Mouse (Mus musculus): ENCODE results near the gene Olfr92.

Olfr92 gene

DNA sequence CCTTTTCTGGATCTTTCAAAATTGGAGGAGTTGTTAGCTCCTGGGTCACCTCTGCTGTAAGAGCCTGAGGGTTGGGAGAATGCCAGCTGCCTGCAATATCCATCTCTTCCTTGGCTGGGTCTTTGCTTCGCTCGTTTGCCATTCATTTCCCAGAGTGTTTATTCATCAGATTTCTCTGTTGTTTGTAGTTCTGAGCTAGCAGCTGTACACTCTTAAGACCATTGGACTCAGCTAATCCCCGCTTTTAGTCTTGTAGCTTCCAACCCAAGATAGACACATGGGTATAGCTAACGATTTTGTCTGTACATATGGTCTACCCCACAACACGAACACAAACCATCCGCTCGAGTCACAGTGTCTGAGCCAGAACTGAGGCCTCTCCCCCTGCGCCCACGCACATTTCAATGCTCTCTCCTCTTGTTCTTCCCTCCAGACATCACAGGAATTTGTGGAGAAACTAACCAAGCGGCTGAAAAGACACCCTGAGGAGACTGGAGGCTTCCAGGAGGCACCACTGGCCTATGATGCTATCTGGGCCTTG is 57.7 kb downstream of the Olfr92 start:
- DNase-seq, result no peak

GRCm38 (mm10) chr17:37061435-37061834 is 58.5 kb downstream of the Olfr92 start:
- DNase-seq, result no peak

Measured in kidney, adult 9 months (tissue).